Mouse (Mus musculus) cerebellum, adult 2 months (tissue): ENCODE results near the gene Ulk3.

ENCODE experiments used
- CTCF ChIP-seq: fragments of 200-500 bp; IDR thresholded peaks from 2 replicates; pipeline ENCODE4 v1.5.1; 2011; ENCODE audit warnings: low read depth, mild to moderate bottlenecking, control low read depth, low read length, moderate library complexity, borderline replicate concordance; ENCODE audit not compliant: insufficient read depth
- POLR2A ChIP-seq: fragments of 200-500 bp; IDR thresholded peaks from 2 replicates; pipeline ENCODE4 v1.6.1; 2011; ENCODE audit warnings: low read length, control low read depth, borderline replicate concordance; ENCODE audit not compliant: insufficient read depth

- TF ChIP-seq CTCF: no peak
- TF ChIP-seq POLR2A: no peak
These were observed 9.8 kb downstream of the Ulk3 start for GRCm38 (mm10) chr9:57598851-57599563.
